Mouse (Mus musculus) liver (tissue): ENCODE data around the gene Fam114a1.
A peak's percentile ranks its signal among the peaks of the same experiment; 100 is the strongest.

Source experiments
- DNase-seq: peaks from one replicate; pipeline ENCODE4 v3.0.0-alpha.2; 2020; ENCODE audit warnings: mixed read lengths

The Fam114a1 gene

GRCm38 (mm10) chr5:64969861-64970771 lies at the start of gene Fam114a1:
TSS of gene Fam114a1 (plus strand) at chr5:64970071.
- peak; percentile 70 for DNase-seq

GRCm38 (mm10) chr5:64922891-64923381 lies 46.9 kb upstream of the Fam114a1 start:
- DNase-seq: no peak

- no peak for DNase-seq
Measured at GRCm38 (mm10) chr5:64932215-64932614, 37.7 kb upstream of the Fam114a1 start.

GRCm38 (mm10) chr5:64932775-64933174 lies 37.1 kb upstream of the Fam114a1 start:
- no peak for DNase-seq

- no peak for DNase-seq
Measured at GRCm38 (mm10) chr5:64951486-64951885, 18.4 kb upstream of the Fam114a1 start.

- DNase-seq: no peak
Measured at GRCm38 (mm10) chr5:64954931-64955330, 14.9 kb upstream of the Fam114a1 start.

GRCm38 (mm10) chr5:64958991-64959842 lies 10.7 kb upstream of the Fam114a1 start:
- DNase-seq: no peak

- DNase-seq: no peak
Measured at GRCm38 (mm10) chr5:64959843-64960230, 10.0 kb upstream of the Fam114a1 start, which contains the start of gene Tlr6. TSS of gene Tlr6 (minus strand) at chr5:64960097.

GRCm38 (mm10) chr5:64960857-64961391 lies 8.9 kb upstream of the Fam114a1 start:
- DNase-seq: no peak

- DNase-seq: no peak
Measured at GRCm38 (mm10) chr5:64963271-64963670, 6.6 kb upstream of the Fam114a1 start.

- no peak for DNase-seq
Measured at GRCm38 (mm10) chr5:64963735-64964134, 6.1 kb upstream of the Fam114a1 start.

GRCm38 (mm10) chr5:64968961-64969860 lies 660 bp upstream of the Fam114a1 start:
- peak; percentile 32 for DNase-seq

GRCm38 (mm10) chr5:64975121-64975520 lies 5.2 kb downstream of the Fam114a1 start:
- no peak for DNase-seq

GRCm38 (mm10) chr5:64977128-64977527 lies 7.3 kb downstream of the Fam114a1 start:
- no peak for DNase-seq

GRCm38 (mm10) chr5:64985971-64986370 lies 16.1 kb downstream of the Fam114a1 start:
- DNase-seq: no peak

GRCm38 (mm10) chr5:64989940-64990339 lies 20.1 kb downstream of the Fam114a1 start:
- no peak for DNase-seq

- DNase-seq: no peak
Measured at GRCm38 (mm10) chr5:64992540-64992939, 22.7 kb downstream of the Fam114a1 start.

- DNase-seq: no peak
Measured at GRCm38 (mm10) chr5:64995408-64995807, 25.5 kb downstream of the Fam114a1 start.

GRCm38 (mm10) chr5:65002940-65003824 lies 33.3 kb downstream of the Fam114a1 start:
- no peak for DNase-seq

GRCm38 (mm10) chr5:65003946-65004535 lies 34.2 kb downstream of the Fam114a1 start:
- DNase-seq: no peak
